Mouse (Mus musculus) cerebellum, postnatal 10 days (tissue): Measurements from ENCODE around the gene A3galt2.

ENCODE experiments used
- DNase-seq, 2 experiments: peaks; one replicate each; pipeline ENCODE4 v3.0.0; 2021; ENCODE audit warnings: mixed read lengths in 2 of 2

Gene A3galt2

GRCm38 (mm10) chr4:128801675-128802465, 46.7 kb downstream of the A3galt2 start:
- DNase-seq = no peak

GRCm38 (mm10) chr4:128803569-128803968, 48.4 kb downstream of the A3galt2 start:
- no peak for DNase-seq

GRCm38 (mm10) chr4:128804426-128805149, 49.4 kb downstream of the A3galt2 start:
- DNase-seq = peak in 1 of 2 experiments; percentile 41

- DNase-seq = peak; percentile 61 to 65
Observed at GRCm38 (mm10) chr4:128805150-128806042, 50.2 kb downstream of the A3galt2 start.

GRCm38 (mm10) chr4:128806043-128806826, 51.1 kb downstream of the A3galt2 start, which contains the start of gene Zfp362:
Gene Zfp362 (minus strand): TSS chr4:128806045.
- peak; percentile 68 to 71 for DNase-seq

- DNase-seq = peak; percentile 78 to 82
Observed at GRCm38 (mm10) chr4:128806827-128807179, 51.6 kb downstream of the A3galt2 start.

- DNase-seq = peak; percentile 85 to 86
Observed at GRCm38 (mm10) chr4:128811382-128812056, 56.4 kb downstream of the A3galt2 start.

- no peak for DNase-seq
Observed at GRCm38 (mm10) chr4:128817011-128817410, 61.8 kb downstream of the A3galt2 start.
